Mouse (Mus musculus): ENCODE results near the gene Gm9803.
A peak's percentile ranks its signal among the peaks of the same experiment; 100 is the strongest.

The Gm9803 gene

DNA sequence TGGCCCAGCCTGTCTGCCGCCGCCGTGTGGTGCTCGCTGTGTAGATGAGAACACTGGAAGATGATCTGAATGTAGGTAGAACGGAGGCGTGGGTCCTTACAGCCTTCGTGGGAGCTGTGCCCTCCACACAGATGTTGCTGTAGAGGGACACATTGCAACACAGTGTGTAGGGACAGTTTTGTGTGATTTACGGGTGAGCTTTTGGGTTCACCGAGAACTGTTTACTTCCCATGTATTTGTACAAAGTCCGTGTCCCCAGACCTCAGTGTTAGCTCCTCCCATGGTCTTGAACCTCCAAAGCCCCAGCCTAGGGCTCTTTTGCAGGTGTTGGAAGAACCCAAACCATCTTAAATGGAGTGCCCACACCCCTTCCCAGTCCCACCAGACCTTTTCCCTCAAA is 10.9 kb upstream of the Gm9803 start:
- no peak for DNase-seq (ENCODE audit: extremely low spot score, low spot score)

DNA sequence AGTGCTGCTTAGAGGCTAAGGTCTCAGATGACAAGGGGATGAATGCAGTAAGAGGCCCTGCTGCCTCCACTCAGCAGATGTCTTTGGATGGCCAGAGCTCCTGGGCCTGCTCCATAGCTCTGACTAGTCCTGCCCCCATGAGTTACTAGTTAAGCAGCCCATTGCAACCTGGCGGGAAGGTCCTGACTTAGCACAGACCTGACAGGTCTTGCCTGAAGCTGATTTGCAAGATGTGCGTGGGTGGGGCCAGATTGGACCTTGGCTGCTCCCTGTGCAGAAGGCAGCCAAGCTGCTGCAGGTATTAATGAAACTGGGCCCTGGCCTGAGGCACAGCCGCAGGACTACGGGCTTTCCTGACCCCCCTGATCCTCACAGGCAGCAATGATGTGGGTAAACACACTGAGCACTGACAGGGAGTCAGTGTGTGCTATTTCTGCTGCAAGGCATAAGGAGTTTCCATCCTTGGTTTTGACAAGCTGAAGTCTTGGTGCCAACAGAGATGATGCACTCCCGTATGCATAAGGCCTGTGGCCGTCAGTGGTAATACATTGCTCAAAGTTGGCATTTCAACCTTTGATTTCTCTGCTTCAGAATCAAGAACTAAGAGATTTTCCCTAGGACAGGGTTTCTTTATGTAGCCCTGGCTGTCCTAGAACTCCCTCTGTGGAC is 6.8 kb upstream of the Gm9803 start:
- DNase-seq (ENCODE audit: extremely low spot score, low spot score), result no peak

DNA sequence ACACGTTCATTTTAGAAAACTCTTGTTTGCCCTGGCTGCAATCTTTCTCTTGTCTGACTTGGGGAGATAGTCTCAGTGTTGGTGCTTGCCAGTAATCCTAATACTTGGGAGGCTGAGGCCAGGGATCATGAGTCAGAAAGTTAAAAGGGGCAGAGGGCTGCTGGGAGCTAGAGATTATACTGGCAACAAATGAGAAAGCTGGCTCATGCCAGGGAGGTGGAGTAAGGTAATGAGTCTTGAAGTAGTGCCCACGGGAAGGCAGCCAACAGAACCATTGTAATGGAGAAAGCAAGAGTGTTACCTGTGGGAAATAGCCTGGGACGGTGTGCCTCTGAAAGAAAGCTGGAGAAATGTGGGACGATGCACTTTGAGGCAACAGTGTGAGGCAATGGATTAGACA is 6.0 kb upstream of the Gm9803 start:
- DNase-seq (ENCODE audit: extremely low spot score, low spot score), result no peak

DNA sequence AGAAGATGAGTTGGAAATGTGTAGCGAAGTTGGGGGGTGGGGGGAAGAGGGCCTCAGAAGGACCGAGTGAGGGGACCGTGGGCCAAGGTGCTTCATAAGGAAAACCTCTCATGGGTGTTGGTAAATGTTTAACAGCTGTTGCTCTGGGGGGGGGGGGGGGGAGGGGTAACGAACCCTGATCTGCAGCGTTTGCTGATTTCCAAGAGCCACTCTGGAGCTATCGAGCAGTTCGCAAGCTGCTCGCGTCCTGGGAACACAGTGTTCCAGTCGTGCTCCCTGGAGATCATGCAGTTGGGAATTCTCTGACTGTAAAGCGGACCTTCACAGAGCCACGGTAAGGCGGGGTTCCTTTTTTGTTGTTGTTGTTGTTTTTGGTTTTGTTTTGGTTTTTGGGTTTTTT is 5.5 kb upstream of the Gm9803 start:
- DNase-seq (ENCODE audit: extremely low spot score, low spot score), result no peak

DNA sequence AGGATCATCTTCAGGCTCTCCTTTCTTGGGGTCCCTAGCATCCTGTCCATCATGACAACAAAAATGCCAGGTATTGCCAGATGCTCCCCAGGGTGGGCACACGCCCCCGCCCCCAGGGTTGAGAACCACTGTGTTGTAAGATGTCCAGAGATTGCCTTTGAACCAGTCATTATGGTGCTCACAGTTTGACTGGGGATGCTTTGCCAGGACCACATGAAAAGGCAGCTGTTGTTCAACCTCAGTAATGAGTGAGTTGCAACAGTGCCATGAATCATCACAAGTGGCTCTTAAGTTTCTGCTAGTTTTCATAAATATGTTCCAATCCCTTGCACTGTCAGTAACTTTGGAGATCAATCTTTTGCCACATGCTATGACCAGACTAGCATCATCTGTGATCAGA is 3.9 kb upstream of the Gm9803 start:
- no peak for DNase-seq (ENCODE audit: extremely low spot score, low spot score)

DNA sequence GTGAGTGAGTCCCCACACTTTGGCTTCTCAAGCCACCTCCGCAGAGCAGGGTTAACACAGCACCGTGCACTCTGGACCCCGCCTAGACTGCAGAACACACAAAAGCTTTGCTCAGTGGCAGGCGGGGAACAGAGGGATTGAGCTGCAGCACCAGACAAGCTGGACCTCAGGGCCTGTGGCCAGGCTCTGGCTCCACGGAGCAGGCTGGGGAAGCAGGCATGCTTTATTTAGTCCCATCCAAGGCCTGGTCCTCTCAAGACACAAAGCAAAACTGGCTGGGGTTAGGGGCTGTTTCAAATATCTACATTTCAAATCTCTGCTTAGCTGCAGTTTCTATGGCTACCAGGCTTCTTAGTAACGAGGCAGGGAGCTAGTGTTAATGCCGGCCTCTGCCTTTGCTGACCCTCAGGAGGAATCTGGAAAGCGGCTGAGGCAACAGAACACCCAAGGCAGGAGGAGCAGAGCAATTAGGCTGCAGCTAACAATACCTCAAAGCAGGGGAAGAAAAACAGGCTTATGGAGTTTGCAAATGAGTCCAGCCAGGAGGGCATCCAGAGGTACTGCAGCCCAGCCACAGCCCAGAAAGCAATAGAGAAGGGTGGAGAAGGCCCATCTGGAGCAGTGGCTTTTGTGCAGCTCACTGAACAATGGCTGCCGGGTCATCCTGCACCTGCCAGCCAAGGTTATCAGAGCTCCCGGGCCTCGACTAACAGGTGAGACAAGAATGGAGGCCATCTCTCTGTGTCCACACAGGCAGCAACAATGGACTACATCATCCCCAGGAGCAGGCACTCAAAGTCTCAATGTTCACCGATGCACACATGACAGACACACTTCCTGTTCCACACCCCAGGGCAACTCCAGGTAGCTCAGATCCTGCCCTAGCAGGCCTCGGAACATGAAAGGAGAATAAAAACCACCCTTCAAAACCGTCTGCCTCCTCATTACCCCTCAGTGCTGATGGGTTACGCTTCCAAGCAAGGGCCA is 3.7 kb downstream of the Gm9803 start:
- DNase-seq (ENCODE audit: extremely low spot score, low spot score), result peak; percentile 18

DNA sequence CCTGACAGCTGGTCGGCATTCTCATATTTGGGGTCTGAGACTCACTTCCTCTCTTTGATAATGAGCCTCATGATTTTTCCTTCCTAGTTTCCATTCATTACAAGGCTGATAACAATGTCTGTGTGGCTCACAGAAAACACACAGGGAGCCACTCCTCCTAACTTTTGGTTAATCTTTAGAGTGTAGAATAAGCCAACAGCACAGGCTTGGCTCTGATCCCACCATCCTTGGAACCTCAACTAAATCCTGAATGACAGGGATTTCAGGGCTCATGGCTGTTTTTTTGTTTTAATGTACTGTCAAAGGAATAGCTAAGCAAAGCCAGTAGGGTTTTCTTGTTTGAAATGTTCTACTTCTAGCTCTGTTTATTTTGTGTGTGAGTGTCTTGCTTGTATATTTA is 10.5 kb downstream of the Gm9803 start:
- DNase-seq (ENCODE audit: extremely low spot score, low spot score), result no peak

DNA sequence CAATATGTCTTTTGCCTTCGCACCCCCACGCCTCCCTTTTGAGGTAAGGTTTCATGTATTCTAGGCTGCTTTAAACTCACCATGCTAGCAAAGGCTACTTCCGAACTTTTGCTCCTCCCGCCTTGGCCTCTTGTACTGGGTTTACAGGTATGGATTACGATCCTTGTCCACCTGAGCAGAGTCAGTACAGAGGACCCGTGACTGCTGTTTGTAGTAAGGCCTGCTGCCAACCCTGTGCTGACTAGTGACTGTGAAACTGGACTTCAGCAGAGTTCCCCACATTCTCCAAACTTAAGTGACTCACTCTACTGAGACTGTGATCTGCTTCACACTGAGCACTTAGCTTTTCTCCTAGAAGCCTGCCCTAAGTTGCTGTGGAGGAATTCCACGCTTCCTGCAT is 13.8 kb downstream of the Gm9803 start:
- no peak for DNase-seq (ENCODE audit: extremely low spot score, low spot score)

DNA sequence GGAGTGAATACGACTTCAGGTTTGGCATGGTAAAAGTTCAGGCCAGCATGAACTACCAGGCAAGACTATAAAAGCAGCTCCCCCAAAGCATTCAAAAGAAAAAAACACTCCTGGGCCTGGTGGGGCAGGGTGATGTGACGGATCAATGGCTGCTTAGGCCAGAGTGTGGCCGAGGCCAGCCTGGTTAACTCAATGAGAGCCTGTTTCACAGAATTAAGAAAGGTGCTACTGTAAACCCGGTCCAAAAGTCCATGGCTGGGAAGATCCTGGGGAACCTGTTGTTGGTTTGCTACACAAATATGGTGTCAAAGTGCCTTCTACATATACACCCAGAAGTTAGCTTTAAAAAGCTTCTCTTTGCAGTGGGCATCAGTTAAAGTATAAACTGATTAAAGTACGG is 14.9 kb downstream of the Gm9803 start:
- DNase-seq (ENCODE audit: extremely low spot score, low spot score), result no peak

DNA sequence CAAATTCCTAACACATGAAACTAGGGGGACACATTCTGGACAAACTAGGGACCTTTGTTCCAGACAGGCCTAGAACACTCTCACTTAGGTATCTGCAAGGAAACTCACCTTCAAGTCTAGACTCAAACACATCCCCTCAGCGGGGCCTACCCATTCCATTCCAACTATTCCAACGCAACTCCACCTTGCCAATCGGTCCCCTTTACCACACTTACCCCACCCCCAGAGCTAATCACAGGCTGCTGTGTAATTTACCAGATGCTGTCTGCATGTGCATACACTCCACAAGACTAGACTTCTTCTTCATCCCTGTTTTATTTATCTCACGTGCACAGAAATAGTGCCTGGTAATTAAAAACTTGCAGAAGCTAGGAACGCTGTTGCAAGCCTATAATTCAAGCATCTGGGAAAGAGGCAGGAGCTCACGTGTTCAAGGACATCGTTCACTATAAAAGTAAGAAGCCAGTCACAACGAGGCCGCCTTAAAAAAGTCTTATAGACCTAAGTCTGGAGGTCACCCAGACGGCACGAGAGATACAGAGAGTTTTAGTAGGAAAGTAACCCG is 15.9 kb downstream of the Gm9803 start:
- no peak for DNase-seq (ENCODE audit: extremely low spot score, low spot score)

DNA sequence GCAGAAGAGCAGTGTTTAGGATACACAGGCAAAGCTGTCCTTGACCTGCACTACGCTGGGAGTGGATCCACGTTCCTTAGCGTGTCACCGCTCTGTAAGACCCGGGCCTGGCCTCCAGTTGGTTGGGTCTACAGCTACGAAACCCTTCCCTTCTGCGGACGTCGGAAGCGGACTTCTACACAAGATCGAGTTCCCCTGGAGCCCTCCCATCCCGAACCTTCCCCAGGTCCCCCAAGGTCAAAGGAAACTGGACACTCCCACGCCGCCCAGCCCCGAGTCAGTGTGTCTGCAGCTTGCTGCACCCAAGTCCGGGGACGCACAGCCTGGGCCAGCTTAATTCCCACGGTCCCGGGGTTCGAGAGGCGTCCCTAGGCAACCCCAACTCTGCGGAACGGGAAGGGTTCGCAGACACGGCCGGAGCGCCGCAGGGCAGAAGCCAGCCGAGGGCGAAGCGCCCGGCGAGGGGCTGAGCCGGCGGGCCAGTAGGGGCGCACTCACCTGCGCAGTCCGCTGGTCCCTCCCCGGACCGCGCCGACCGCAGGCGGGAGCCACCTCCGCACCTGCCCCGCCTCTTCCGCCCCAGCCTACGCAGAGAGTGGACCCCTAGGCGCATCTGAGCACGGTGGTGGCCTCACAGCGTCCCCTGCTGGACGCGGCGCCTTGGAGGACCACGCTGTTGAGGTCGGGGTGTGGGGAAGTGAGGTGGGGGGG is 16.7 kb downstream of the Gm9803 start, which contains the start of gene 1700021F05Rik:
Gene 1700021F05Rik (minus strand): TSS at position 553 of the 711 bp plus-strand sequence.
- DNase-seq (ENCODE audit: extremely low spot score, low spot score), result peak; percentile 97

DNA sequence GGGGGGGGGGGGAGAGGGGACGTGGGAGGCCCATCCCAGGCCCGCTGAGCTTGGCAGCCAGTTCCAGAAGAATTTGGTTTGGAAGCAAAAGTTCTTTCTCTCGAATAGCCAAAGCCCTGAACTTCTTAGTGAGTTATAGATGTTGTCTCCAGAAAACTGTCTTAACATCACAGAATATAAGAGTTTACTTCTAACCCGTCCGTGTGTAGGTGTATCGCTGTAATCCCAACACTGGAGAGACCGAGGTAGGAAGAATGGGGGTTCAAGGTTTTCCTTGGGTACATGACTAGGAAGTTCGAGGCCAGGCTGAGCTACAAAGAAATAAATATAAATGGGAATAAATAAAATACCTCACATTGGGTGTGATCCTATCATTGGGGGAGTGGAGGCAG is 17.3 kb downstream of the Gm9803 start:
- no peak for DNase-seq (ENCODE audit: extremely low spot score, low spot score)

DNA sequence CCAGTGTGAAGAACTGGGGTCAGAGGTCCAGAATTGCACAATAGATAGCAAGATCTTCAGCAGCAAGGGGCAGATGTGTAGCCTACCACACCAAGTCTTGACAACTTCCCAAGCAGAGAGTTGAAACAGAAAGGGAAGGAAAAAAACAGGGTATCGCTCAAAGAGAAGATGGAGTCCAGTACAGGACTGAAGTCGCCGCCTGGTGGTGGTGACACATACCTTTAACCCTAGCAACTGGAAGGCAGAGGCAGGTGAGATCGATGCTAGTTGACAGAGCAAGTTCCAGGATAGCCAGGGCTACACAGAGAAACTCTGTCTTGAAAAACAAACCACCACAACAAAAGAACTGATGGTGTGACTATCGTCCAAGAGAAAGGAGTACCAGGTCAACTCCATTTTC is 25.5 kb downstream of the Gm9803 start:
- no peak for DNase-seq (ENCODE audit: extremely low spot score, low spot score)

DNA sequence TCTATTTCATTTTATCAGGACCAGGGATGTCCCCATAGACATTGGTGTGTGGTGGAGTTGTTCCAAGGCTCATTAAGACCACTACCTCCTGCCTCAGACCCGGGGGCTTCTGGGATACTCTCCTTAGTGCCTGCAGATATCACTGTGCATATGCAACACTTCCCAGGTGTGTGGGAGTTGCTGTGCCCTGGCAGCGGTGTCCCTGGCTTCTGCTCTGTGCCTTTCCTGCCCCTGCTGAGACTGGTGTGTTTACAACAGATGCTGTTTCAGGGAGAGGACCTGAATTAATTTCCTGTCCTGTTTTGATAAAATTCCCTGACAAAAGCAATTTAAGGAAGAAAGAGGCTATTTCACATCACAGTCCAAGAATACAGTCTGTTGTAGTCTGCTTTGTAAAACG is 27.0 kb downstream of the Gm9803 start:
- DNase-seq (ENCODE audit: extremely low spot score, low spot score), result no peak

DNA sequence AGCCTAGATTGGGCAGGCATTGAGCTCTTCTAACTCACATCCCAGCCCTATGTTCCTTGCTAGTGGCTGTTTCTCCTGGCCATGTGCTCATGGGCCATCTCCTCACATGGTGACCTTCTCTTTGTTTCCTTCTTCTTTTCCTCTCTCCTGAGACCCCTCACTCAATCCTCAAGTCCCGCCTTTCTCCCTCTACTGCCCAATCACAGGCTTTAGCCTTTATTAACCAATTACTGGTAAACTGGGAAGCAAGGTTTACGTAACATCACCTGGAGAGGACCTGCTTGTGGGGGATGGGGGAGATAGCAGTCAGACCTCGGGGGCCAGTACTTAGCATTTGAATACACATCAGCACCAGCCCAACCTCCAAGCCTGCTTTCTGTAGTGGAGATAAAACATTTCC is 27.5 kb downstream of the Gm9803 start:
- DNase-seq (ENCODE audit: extremely low spot score, low spot score), result no peak

DNA sequence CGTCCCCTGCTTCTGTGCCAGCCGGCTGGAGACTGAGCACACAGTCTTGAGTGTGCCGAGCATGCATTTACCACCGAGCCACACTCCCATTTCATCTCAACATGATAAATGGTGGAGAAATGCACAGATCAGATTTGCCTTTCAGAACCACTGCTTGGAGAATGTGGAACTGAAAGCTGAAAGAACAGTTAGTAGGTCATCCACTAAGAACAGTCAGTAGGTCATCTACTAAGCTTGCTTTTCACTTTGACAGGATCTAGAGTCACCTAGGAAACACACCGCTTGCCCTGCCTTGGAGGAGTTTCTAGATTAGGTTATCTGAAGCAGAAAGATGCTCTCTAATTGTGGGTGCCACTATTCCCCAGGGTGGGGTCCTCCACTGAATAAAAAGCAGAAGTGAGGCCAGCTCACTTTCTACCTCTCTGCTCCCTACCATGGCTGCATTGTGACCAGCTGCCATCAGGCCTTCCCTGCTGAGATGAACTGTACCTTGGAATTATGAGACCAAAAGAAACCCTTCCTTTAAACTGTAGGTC is 33.8 kb downstream of the Gm9803 start:
- no peak for DNase-seq (ENCODE audit: extremely low spot score, low spot score)

DNA sequence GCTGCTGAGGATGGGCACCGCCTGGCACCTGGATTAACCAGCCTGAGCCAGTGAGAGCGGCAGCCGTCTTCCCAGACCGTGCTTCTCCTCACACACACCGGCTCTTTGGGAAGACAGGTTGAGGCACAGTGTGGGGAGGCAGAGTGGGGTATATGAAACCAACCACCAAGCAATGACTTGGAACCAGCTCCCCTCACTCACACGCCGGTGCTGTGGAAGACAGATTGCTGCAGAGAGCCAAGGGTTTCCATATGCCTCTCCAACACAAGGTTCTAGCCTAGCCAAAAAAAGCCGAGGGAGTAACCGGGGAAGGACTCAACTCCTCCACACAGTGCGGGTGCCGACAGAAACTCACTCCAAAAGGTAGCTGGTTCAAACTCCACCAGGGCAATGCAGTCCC is 35.4 kb downstream of the Gm9803 start:
- DNase-seq (ENCODE audit: extremely low spot score, low spot score), result no peak

DNA sequence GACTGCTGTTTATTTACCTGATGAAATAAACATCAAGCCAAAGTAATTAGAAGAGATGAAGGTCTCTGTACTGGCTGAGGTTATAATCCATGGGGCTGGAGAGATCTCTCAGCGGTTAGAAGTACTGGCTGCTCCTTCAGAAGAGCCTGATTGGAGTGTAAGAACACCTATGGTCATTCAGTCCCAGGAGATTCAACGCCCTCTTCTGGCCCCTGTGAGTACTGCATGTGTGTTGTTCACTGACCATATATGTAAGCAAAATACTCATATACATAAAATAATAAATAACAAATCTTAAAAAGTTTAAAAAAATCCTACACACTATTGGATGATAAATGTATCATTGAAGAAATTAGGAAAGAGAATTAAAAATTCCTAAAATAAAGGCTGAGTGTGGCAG is 36.9 kb downstream of the Gm9803 start:
- DNase-seq (ENCODE audit: extremely low spot score, low spot score), result no peak

DNA sequence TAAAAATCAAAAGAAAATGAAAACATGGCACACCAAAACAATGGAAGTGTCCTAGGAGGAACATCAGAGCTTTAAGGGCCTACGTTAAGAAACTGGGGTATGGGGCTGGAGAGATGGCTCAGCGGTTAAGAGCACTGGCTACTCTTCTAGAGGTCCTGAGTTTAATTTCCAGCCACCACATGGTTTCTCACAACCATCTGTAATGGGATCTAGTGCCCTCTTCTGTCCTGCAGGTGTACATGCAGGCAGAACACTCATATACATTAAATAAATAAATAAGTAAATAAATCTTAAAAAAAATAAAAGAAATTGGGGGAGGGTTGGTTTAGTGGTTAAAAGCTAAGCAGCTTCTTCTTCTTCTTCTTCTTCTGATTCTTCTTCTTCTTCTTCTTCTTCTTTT is 37.4 kb downstream of the Gm9803 start:
- DNase-seq (ENCODE audit: extremely low spot score, low spot score), result no peak

Data from neural tube, embryonic 10.5 days (tissue).